Mouse (Mus musculus) brain, embryonic 14.5 days (tissue): ENCODE measurements around the gene Ifnl2. TPM values are rescaled to one million over a fixed set of nuclear protein-coding genes. Genes with fewer than 3 reads are reported as not detected.
A peak's percentile ranks its signal among the peaks of the same experiment; 100 is the strongest.
"Not testable (repeated sequence)": the region's sequence is repeated elsewhere in the genome, so short reads cannot be mapped to it uniquely, and the experiment has no call there.

Experiments
- DNase-seq: peaks from one replicate; pipeline ENCODE4 v3.0.0-alpha.2; 2011; ENCODE audit warnings: low read depth
- CTCF ChIP-seq: fragments of 200-500 bp; IDR thresholded peaks from 2 replicates; pipeline ENCODE4 v1.5.1; 2012; ENCODE audit warnings: inconsistent platforms, mild to moderate bottlenecking, moderate library complexity, borderline replicate concordance; ENCODE audit not compliant: insufficient read depth, insufficient read length; ENCODE audit errors: extremely low read depth
- POLR2A ChIP-seq: fragments of 200-500 bp; IDR thresholded peaks from 2 replicates; pipeline ENCODE4 v1.6.1; 2012; ENCODE audit warnings: mild to moderate bottlenecking, inconsistent platforms, borderline replicate concordance; ENCODE audit not compliant: poor library complexity, insufficient read depth, insufficient read length, severe bottlenecking; ENCODE audit errors: extremely low read depth
- polyA plus RNA-seq: library from polyadenylated mRNA; depleted of rRNA; stranded (reverse); fragments of >200 nt; gene quantifications from 2 replicates; pipeline ENCODE4 v1.2.3, GENCODE M21; 2012; rRNA removed

Gene Ifnl2
- not detected in 2 replicates for polyA plus RNA-seq

GRCm38 (mm10) chr7:28510405-28510974, at the start of gene Ifnl2:
Gene Ifnl2, minus strand, starts transcription at chr7:28510455.
- DNase-seq = not testable (repeated sequence)

- DNase-seq = no peak
- TF ChIP-seq POLR2A (no peak), CTCF (no peak)
Measured at GRCm38 (mm10) chr7:28558486-28558885, 48.2 kb upstream of the Ifnl2 start.

- DNase-seq = no peak
- no peak for TF ChIP-seq POLR2A
- TF ChIP-seq CTCF = no peak
Measured at GRCm38 (mm10) chr7:28557708-28558107, 47.5 kb upstream of the Ifnl2 start.

- DNase-seq = no peak
- no peak for TF ChIP-seq POLR2A
- no peak for TF ChIP-seq CTCF
Measured at GRCm38 (mm10) chr7:28557069-28557468, 46.8 kb upstream of the Ifnl2 start.

GRCm38 (mm10) chr7:28555939-28556535, 45.8 kb upstream of the Ifnl2 start:
- no peak for DNase-seq
- TF ChIP-seq POLR2A (no peak), CTCF (no peak)

GRCm38 (mm10) chr7:28553076-28553475, 42.8 kb upstream of the Ifnl2 start:
- DNase-seq = no peak
- no peak for TF ChIP-seq CTCF

- no peak for TF ChIP-seq POLR2A
- no peak for DNase-seq
Measured at GRCm38 (mm10) chr7:28547628-28548027, 37.4 kb upstream of the Ifnl2 start.

- DNase-seq = no peak
- TF ChIP-seq POLR2A (no peak), CTCF (no peak)
Measured at GRCm38 (mm10) chr7:28547154-28547553, 36.9 kb upstream of the Ifnl2 start, which contains the start of gene Nccrp1. Gene Nccrp1, minus strand, starts transcription at chr7:28547254.

- DNase-seq = peak; percentile 14
- TF ChIP-seq POLR2A (no peak), CTCF (no peak)
Measured at GRCm38 (mm10) chr7:28546649-28547048, 36.4 kb upstream of the Ifnl2 start.

- DNase-seq = no peak
Measured at GRCm38 (mm10) chr7:28545891-28546210, 35.6 kb upstream of the Ifnl2 start.

GRCm38 (mm10) chr7:28545048-28545890, 35.0 kb upstream of the Ifnl2 start:
- DNase-seq = peak; percentile 15
- TF ChIP-seq CTCF (no peak), POLR2A (no peak)

More at GRCm38 (mm10) chr7:28545891-28546210, 35.6 kb upstream of the Ifnl2 start:
- TF ChIP-seq POLR2A (no peak), CTCF (no peak)

GRCm38 (mm10) chr7:28544051-28544601, 33.9 kb upstream of the Ifnl2 start:
- TF ChIP-seq CTCF (no peak), POLR2A (no peak)
- DNase-seq = no peak
